Mouse (Mus musculus) left cerebral cortex, postnatal 4 days (tissue): ENCODE measurements around the gene Clca3b. TPM values are rescaled to one million over a fixed set of nuclear protein-coding genes. Genes with fewer than 3 reads are reported as not detected.

Source experiments
- total RNA-seq, 2 experiments: library from RNA; stranded (reverse); gene quantifications; 2 replicates each; pipeline ENCODE4 v1.2.3; 2021

The Clca3b gene
- total RNA-seq, 2 experiments from 2014 or later: not detected

Other genes with a start within 250 kb of the Clca3b start
- gene Sh3glb1, start 129.0 kb downstream of the Clca3b start, total RNA-seq: 100 to 1,000 TPM; 179 to 208 TPM
- 1 to 10 TPM in 1 of 2 experiments, under 1 TPM in 1; 0.62 to 1.0 TPM for gene Clca3a1, start 88.4 kb downstream of the Clca3b start, total RNA-seq
- gene Clca3a2, start 29.9 kb downstream of the Clca3b start, total RNA-seq: under 1 TPM; 0.50 to 0.95 TPM
- gene Clca4b, start 83.2 kb upstream of the Clca3b start, total RNA-seq: not detected
- gene Clca4a, start 125.7 kb upstream of the Clca3b start, total RNA-seq: not detected
- gene Clca1, start 183.4 kb upstream of the Clca3b start, total RNA-seq: not detected